Mouse (Mus musculus): Measurements from ENCODE around the gene Kcnj10. TPM values are rescaled to one million over a fixed set of nuclear protein-coding genes. Genes with fewer than 3 reads are reported as not detected.

The Kcnj10 gene
- total and polyA plus RNA-seq, 3 experiments, result 0.04 to 0.72 TPM; not detected in 1

- Histone ChIP-seq H3K79me2 (ENCODE audit: control insufficient read depth, insufficient read depth, low read length, poor library complexity) (no peaks in the 10 kb centered on the region), H3K4me3 (ENCODE audit: control insufficient read depth in 1 of 2, insufficient read depth in 1 of 2, low read depth in 2 of 2, low read length in 2 of 2) (no peak overlapping the region), H3K9ac (ENCODE audit: control insufficient read depth, low read depth, low read length, poor library complexity, severe bottlenecking) (no peak overlapping the region), H3K4me1 (ENCODE audit: control insufficient read depth in 1 of 2, insufficient read depth in 2 of 2, low read length in 2 of 2) (peaks cover 3 to 22% of the 10 kb centered on the region in 2 experiments), H3K9me3 (replicated peaks; ENCODE audit: insufficient read depth, low read length) (no peaks in the 10 kb centered on the region), H3K27me3 (ENCODE audit: control insufficient read depth in 1 of 2, insufficient read depth in 2 of 2, low read length in 2 of 2) (no peaks in the 10 kb centered on the region), H3K27ac (ENCODE audit: control insufficient read depth, low read depth, low read length) (no peak overlapping the region), H3K36me3 (ENCODE audit: control insufficient read depth in 1 of 2, insufficient read depth in 2 of 2, low read length in 2 of 2) (peaks cover 0 to 17% of the 10 kb centered on the region in 2 experiments; a peak in 2 of 4 replicates)
- no peak for TF ChIP-seq GATA1 (IDR thresholded peaks at IDR 0.05; ENCODE audit: low read depth, low read length)
- no peak for TF ChIP-seq BHLHE40 (IDR thresholded peaks at IDR 0.05; ENCODE audit: borderline replicate concordance, low read depth, low read length)
- no peak for TF ChIP-seq ZMIZ1 (IDR thresholded peaks at IDR 0.05; ENCODE audit: low read depth, low read length)
- TF ChIP-seq NRF1 (IDR thresholded peaks at IDR 0.05; ENCODE audit: insufficient read depth, low read depth, low read length, poor library complexity, severe bottlenecking), result no peak
- TF ChIP-seq HCFC1 (IDR thresholded peaks at IDR 0.05; ENCODE audit: low read depth, low read length), result no peak
- TF ChIP-seq POLR2AphosphoS5 (IDR thresholded peaks at IDR 0.05; ENCODE audit: borderline replicate concordance, low read depth, low read length), result peak; percentile 73; the same call in 1 of the 2 replicates
- TF ChIP-seq TAL1 (IDR thresholded peaks at IDR 0.05; ENCODE audit: low read length), result no peak
- DNase-seq (ENCODE audit: low read depth, low spot score), result no peak
These were observed 51.7 kb downstream of the Kcnj10 start for GRCm38 (mm10) chr1:172392643-172393170.

DNA sequence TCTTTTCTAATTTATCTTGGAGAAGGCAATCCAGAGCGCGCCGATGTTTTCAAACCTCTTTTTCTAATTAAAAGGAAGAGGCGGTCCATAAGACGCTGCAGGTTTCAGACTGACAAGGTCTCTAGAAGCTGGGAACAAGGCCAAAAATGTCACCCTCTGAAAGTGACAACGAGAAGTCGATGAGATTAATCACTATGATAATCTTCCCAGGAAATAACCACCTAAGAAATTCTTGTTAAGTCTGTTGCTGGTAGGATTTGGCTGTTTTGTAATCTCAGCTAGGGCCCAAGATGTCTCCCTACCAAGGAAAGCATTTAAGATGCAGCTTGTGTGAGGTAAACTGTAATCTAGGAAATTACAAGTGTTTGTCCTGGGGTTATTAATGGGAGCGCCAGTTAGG lies 52.7 kb downstream of the Kcnj10 start:
- H3K9me3 ChIP-seq (replicated peaks; ENCODE audit: insufficient read depth, low read length), result no peaks in the 10 kb centered on the region

More for the DNA sequence above, 52.7 kb downstream of the Kcnj10 start:
- H3K4me1 ChIP-seq (ENCODE audit: control insufficient read depth in 1 of 2, insufficient read depth in 2 of 2, low read length in 2 of 2), result peaks cover 3 to 22% of the 10 kb centered on the region in 2 experiments
- H3K27ac ChIP-seq (ENCODE audit: control insufficient read depth, low read depth, low read length), result no peak overlapping the region
- peaks cover 0 to 17% of the 10 kb centered on the region in 2 experiments; a peak in 2 of 4 replicates for H3K36me3 ChIP-seq (ENCODE audit: control insufficient read depth in 1 of 2, insufficient read depth in 2 of 2, low read length in 2 of 2)
- peak overlapping the region in 1 of 2 experiments; percentile 30; a peak in 2 of 4 replicates for H3K4me3 ChIP-seq (ENCODE audit: control insufficient read depth in 1 of 2, insufficient read depth in 1 of 2, low read depth in 2 of 2, low read length in 2 of 2)
- peak; percentile 66 for DNase-seq (ENCODE audit: low read depth, low spot score)
- TF ChIP-seq USF1 (IDR thresholded peaks at IDR 0.05; ENCODE audit: low read depth, low read length) (no peak), MXI1 (IDR thresholded peaks at IDR 0.05; ENCODE audit: low read depth, low read length) (no peak), SIN3A (IDR thresholded peaks at IDR 0.05; ENCODE audit: low read length) (0 out of 2 replicates have a peak, but pooled peaks have one; percentile 34), ZC3H11A (IDR thresholded peaks at IDR 0.05; ENCODE audit: low read depth, low read length) (no peak), CTCF (IDR thresholded peaks at IDR 0.05 in 2 of 3, conservative IDR thresholded peaks at IDR 0.05 in 1 of 3; ENCODE audit: control insufficient read depth in 1 of 3, insufficient read depth in 1 of 3, low read depth in 2 of 3, low read length in 3 of 3, poor library complexity in 1 of 3, severe bottlenecking in 1 of 3) (no peak), RAD21 (IDR thresholded peaks at IDR 0.05; ENCODE audit: low read depth, low read length) (no peak), RCOR1 (IDR thresholded peaks at IDR 0.05; ENCODE audit: low read depth, low read length) (peak; percentile 72), ETS1 (IDR thresholded peaks at IDR 0.05; ENCODE audit: low read depth, low read length) (peak; percentile 45; the same call in 1 of the 2 replicates), EP300 (IDR thresholded peaks at IDR 0.05; ENCODE audit: low read depth in 1 of 2, low read length in 2 of 2) (peak; percentile 41 to 58; a peak in 3 of 4 replicates), ZMIZ1 (IDR thresholded peaks at IDR 0.05; ENCODE audit: low read depth, low read length) (no peak), POLR2A (IDR thresholded peaks at IDR 0.05; ENCODE audit: control insufficient read depth in 1 of 2, insufficient read depth in 1 of 2, low read depth in 1 of 2, low read length in 2 of 2, poor library complexity in 1 of 2) (no peak), UBTF (IDR thresholded peaks at IDR 0.05; ENCODE audit: borderline replicate concordance, insufficient read depth, low read depth, low read length) (no peak), E2F4 (IDR thresholded peaks at IDR 0.05; ENCODE audit: borderline replicate concordance, low read depth, low read length) (no peak), BHLHE40 (IDR thresholded peaks at IDR 0.05; ENCODE audit: borderline replicate concordance, low read depth, low read length) (peak; percentile 55; the same call in 1 of the 2 replicates), GABPA (IDR thresholded peaks at IDR 0.05; ENCODE audit: low read depth, low read length) (no peak), TBP (IDR thresholded peaks at IDR 0.05; ENCODE audit: low read depth, low read length) (no peak), GATA1 (IDR thresholded peaks at IDR 0.05; ENCODE audit: low read depth, low read length) (peak; percentile 59)
- no peak overlapping the region for H3K9ac ChIP-seq (ENCODE audit: control insufficient read depth, low read depth, low read length, poor library complexity, severe bottlenecking)
- H3K27me3 ChIP-seq (ENCODE audit: control insufficient read depth in 1 of 2, insufficient read depth in 2 of 2, low read length in 2 of 2), result no peaks in the 10 kb centered on the region
- no peaks in the 10 kb centered on the region for H3K79me2 ChIP-seq (ENCODE audit: control insufficient read depth, insufficient read depth, low read length, poor library complexity)
